In genomic region chr2:163944511-163944910, GRCm38 (mm10) we compare ENCODE assay signal across 20 mouse cellular contexts. TPM values are rescaled to one million over a fixed set of nuclear protein-coding genes. Genes with fewer than 3 reads are reported as not detected.
A peak's percentile ranks its signal among the peaks of the same experiment; 100 is the strongest.
DNase-seq lines count a peak whose midpoint lies in the region; ATAC-seq and TF ChIP-seq lines count a peak whose summit lies in the region.
"Had no signal": no experiment of that assay in that cellular context is flagged by ENCODE, and none has a peak within 500 bp of the region (broad histone marks: within the 10 kb centered on the region; RNA-seq: fewer than 3 reads in every experiment).

No protein-coding gene starts in this region.

- H3K4me3 ChIP-seq in kidney, postnatal 0 days (replicated peaks; ENCODE audit: low read depth, low read length) = no peak overlapping the region
- H3K4me3 ChIP-seq in midbrain, postnatal 0 days (ENCODE audit: low read depth, low read length) = no peak overlapping the region
- H3K4me3 ChIP-seq in midbrain, embryonic 16.5 days (ENCODE audit: low read depth, low read length) = no peak overlapping the region
- H3K4me3 ChIP-seq in midbrain, embryonic 10.5 days = no peak overlapping the region
- H3K4me3 ChIP-seq: forebrain, embryonic 10.5 days; hindbrain, embryonic 10.5 days; limb, embryonic 10.5 days had no signal

- no peak overlapping the region for H3K27ac ChIP-seq in kidney, postnatal 0 days
- H3K27ac ChIP-seq in midbrain, postnatal 0 days (ENCODE audit: low read depth, low read length) = no peak overlapping the region
- no peak overlapping the region for H3K27ac ChIP-seq in midbrain, embryonic 16.5 days (ENCODE audit: low read length)
- H3K27ac ChIP-seq in midbrain, embryonic 10.5 days (replicated peaks) = no peak overlapping the region
- H3K27ac ChIP-seq: forebrain, embryonic 10.5 days; hindbrain, embryonic 10.5 days; limb, embryonic 10.5 days; macrophage had no signal

- H3K9ac ChIP-seq in kidney, postnatal 0 days (ENCODE audit: low read depth, low read length) = no peak overlapping the region
- H3K9ac ChIP-seq in midbrain, postnatal 0 days (replicated peaks; ENCODE audit: low read length, poor library complexity, severe bottlenecking) = no peak overlapping the region
- no peak overlapping the region for H3K9ac ChIP-seq in midbrain, embryonic 16.5 days (ENCODE audit: low read depth, low read length)

- no peak for ATAC-seq in kidney, postnatal 0 days (replicated peaks; ENCODE audit: low FRiP score, low read depth)
- no peak for ATAC-seq in midbrain, postnatal 0 days (ENCODE audit: low FRiP score)
- no peak for ATAC-seq in midbrain, embryonic 16.5 days

- no peaks in the 10 kb centered on the region for H3K9me3 ChIP-seq in kidney, postnatal 0 days (replicated peaks; ENCODE audit: low read length)
- H3K9me3 ChIP-seq in midbrain, postnatal 0 days (ENCODE audit: low read length) = no peaks in the 10 kb centered on the region
- no peaks in the 10 kb centered on the region for H3K9me3 ChIP-seq in midbrain, embryonic 16.5 days (replicated peaks; ENCODE audit: control insufficient read depth, low read length, poor library complexity, severe bottlenecking)
- no peaks in the 10 kb centered on the region for H3K9me3 ChIP-seq in midbrain, embryonic 10.5 days (replicated peaks)
- H3K9me3 ChIP-seq: forebrain, embryonic 10.5 days; hindbrain, embryonic 10.5 days; limb, embryonic 10.5 days had no signal

- WGBS in kidney, postnatal 0 days = 80% methylated on average over 8 of the region's 8 CpGs
- 84% methylated on average over 8 of the region's 8 CpGs for WGBS in midbrain, postnatal 0 days
- WGBS in midbrain, embryonic 16.5 days = 84% methylated on average over 8 of the region's 8 CpGs
- WGBS in midbrain, embryonic 10.5 days = 88% methylated on average over 8 of the region's 8 CpGs

- TF ChIP-seq CTCF in kidney, postnatal 0 days (IDR thresholded peaks at IDR 0.05; ENCODE audit: low read depth) = peak; percentile 24; the same call in 1 of the 2 replicates
- TF ChIP-seq CTCF in midbrain, postnatal 0 days (IDR thresholded peaks at IDR 0.05) = 0 out of 2 replicates have a peak, but pooled peaks have one; percentile 26

- no peak overlapping the region for H3K4me2 ChIP-seq in kidney, postnatal 0 days (ENCODE audit: low read length)
- H3K4me2 ChIP-seq in midbrain, postnatal 0 days (ENCODE audit: low read depth, low read length, poor library complexity, severe bottlenecking) = no peak overlapping the region
- no peak overlapping the region for H3K4me2 ChIP-seq in midbrain, embryonic 16.5 days (ENCODE audit: low read length)
- H3K4me2 ChIP-seq: midbrain, embryonic 11.5 days had no signal

- H3K27me3 ChIP-seq in kidney, postnatal 0 days (ENCODE audit: insufficient read depth, low read length) = no peaks in the 10 kb centered on the region
- no peaks in the 10 kb centered on the region for H3K27me3 ChIP-seq in midbrain, postnatal 0 days (ENCODE audit: insufficient read depth, low read length)
- H3K27me3 ChIP-seq in midbrain, embryonic 16.5 days (ENCODE audit: control insufficient read depth, insufficient read depth, low read depth, low read length) = no peaks in the 10 kb centered on the region
- no peaks in the 10 kb centered on the region for H3K27me3 ChIP-seq in midbrain, embryonic 10.5 days (ENCODE audit: low read depth, poor library complexity, severe bottlenecking)

- no peaks in the 10 kb centered on the region for H3K4me1 ChIP-seq in kidney, postnatal 0 days (replicated peaks; ENCODE audit: insufficient read depth, low read length)
- no peaks in the 10 kb centered on the region for H3K4me1 ChIP-seq in midbrain, postnatal 0 days (ENCODE audit: insufficient read depth, low read length)
- no peaks in the 10 kb centered on the region for H3K4me1 ChIP-seq in midbrain, embryonic 16.5 days (ENCODE audit: control insufficient read depth, insufficient read depth, low read length)
- H3K4me1 ChIP-seq in midbrain, embryonic 10.5 days = no peaks in the 10 kb centered on the region
- H3K4me1 ChIP-seq: forebrain, embryonic 10.5 days; limb, embryonic 10.5 days had no signal

- H3K36me3 ChIP-seq in kidney, postnatal 0 days (ENCODE audit: insufficient read depth, low read length) = no peaks in the 10 kb centered on the region
- H3K36me3 ChIP-seq in midbrain, postnatal 0 days (ENCODE audit: insufficient read depth, low read length) = no peaks in the 10 kb centered on the region
- no peaks in the 10 kb centered on the region for H3K36me3 ChIP-seq in midbrain, embryonic 16.5 days (ENCODE audit: control insufficient read depth, insufficient read depth, low read length)
- H3K36me3 ChIP-seq in midbrain, embryonic 10.5 days = no peaks in the 10 kb centered on the region
- H3K36me3 ChIP-seq: forebrain, embryonic 10.5 days; hindbrain, embryonic 10.5 days; limb, embryonic 10.5 days had no signal

- peak; percentile 63 to 90 for DNase-seq in adrenal gland, adult (ENCODE audit: inconsistent age in 2 of 2, low spot score in 1 of 2)
- no peak for DNase-seq in adrenal gland, postnatal 4 days (ENCODE audit: low spot score in 2 of 2)
- no peak for DNase-seq in kidney, postnatal 0 days (ENCODE audit: low spot score)
- DNase-seq in kidney, adult 11 months = no peak
- no peak for DNase-seq in midbrain, postnatal 0 days (ENCODE audit: low spot score)
- peak; percentile 35 for DNase-seq in adrenal gland, postnatal 25 days
- no peak for DNase-seq in midbrain, embryonic 10.5 days (ENCODE audit: low spot score)
- DNase-seq: cerebellum, adult 11 months; gastrocnemius, postnatal 36 days; kidney, adult 2 months; kidney, postnatal 10 days; thymus, postnatal 14 days had no signal

RNA-seq across cellular contexts. Expression of gene Rims4, which starts 26.0 kb away (rescaled TPM):
- 100 to 1,000 TPM; 101 to 103 TPM for total RNA-seq in adrenal gland, postnatal 4 days (2021)
- 0.33 and 0.50 TPM in 2 replicates for polyA plus RNA-seq in kidney, postnatal 0 days (2015; fragmentation: Nextera tagmentation; extraction: Ambion mirVana)
- total RNA-seq in midbrain, postnatal 0 days (2014; rRNA removed) = 85.1 and 85.3 TPM in 2 replicates
- 18.4 and 22.8 TPM in 2 replicates for polyA plus RNA-seq in midbrain, postnatal 0 days (2015; fragmentation: Nextera tagmentation; extraction: Ambion mirVana)
- polyA plus RNA-seq in midbrain, embryonic 16.5 days (2015; fragmentation: Nextera tagmentation; extraction: Ambion mirVana) = 18.8 and 20.4 TPM in 2 replicates
- 182 and 190 TPM in 2 replicates for total RNA-seq in adrenal gland, postnatal 25 days (2021)
- 0.98 and 2.1 TPM in 2 replicates for polyA plus RNA-seq in midbrain, embryonic 10.5 days (2016; fragmentation: Nextera tagmentation; extraction: Ambion mirVana)
- total RNA-seq: monocyte, adult 5-6 weeks; neutrophil, adult 5-6 weeks had no signal
- polyA plus RNA-seq: macrophage had no signal

RNA-seq across cellular contexts. Expression of gene Ywhab, which starts 50.2 kb away (rescaled TPM):
- total RNA-seq in adrenal gland, postnatal 4 days (2021) = 100 to 1,000 TPM; 260 to 263 TPM
- 261 and 288 TPM in 2 replicates for polyA plus RNA-seq in kidney, postnatal 0 days (2015; fragmentation: Nextera tagmentation; extraction: Ambion mirVana)
- 160 and 223 TPM in 2 replicates for total RNA-seq in midbrain, postnatal 0 days (2014; rRNA removed)
- polyA plus RNA-seq in midbrain, postnatal 0 days (2015; fragmentation: Nextera tagmentation; extraction: Ambion mirVana) = 649 and 656 TPM in 2 replicates
- 533 and 553 TPM in 2 replicates for polyA plus RNA-seq in midbrain, embryonic 16.5 days (2015; fragmentation: Nextera tagmentation; extraction: Ambion mirVana)
- 241 TPM in 2 replicates for total RNA-seq in adrenal gland, postnatal 25 days (2021)
- polyA plus RNA-seq in midbrain, embryonic 10.5 days (2016; fragmentation: Nextera tagmentation; extraction: Ambion mirVana) = 322 and 331 TPM in 2 replicates

Comparison
In these comparisons a context has a peak if more than half of its experiments do, and no peak if none do; other contexts are left out.
1. DNase-seq: peak in adrenal gland, adult (2 of 2) and adrenal gland, postnatal 25 days (single experiment); none in adrenal gland, postnatal 4 days (0 of 2), kidney, postnatal 0 days (single experiment), kidney, adult 11 months (single experiment), midbrain, postnatal 0 days (single experiment) and midbrain, embryonic 10.5 days (single experiment).